Mouse (Mus musculus) embryonic facial prominence, embryonic 11.5 days (tissue): ENCODE measurements around the gene Igsf9. TPM values are rescaled to one million over a fixed set of nuclear protein-coding genes. Genes with fewer than 3 reads are reported as not detected.

Experiments used
- ATAC-seq: fragments of 200-750 bp; cut with Nextera tagmentation; replicated peaks from 2 replicates; pipeline ENCODE4 v1.8.0; 2017; ENCODE audit warnings: low read depth; ENCODE audit not compliant: insufficient number of reproducible peaks, low FRiP score, low TSS enrichment
- DNase-seq: peaks from one replicate; pipeline ENCODE4 v3.0.0-alpha.2; 2015; ENCODE audit warnings: low spot score
- H3K27ac ChIP-seq: fragments of 300-500 bp; sonication (generic); replicated peaks from 2 replicates; pipeline ENCODE4 v1.5.1; 2014; ENCODE audit warnings: mild to moderate bottlenecking, low read depth, low read length, control low read depth
- H3K27me3 ChIP-seq: fragments of 300-500 bp; sonication (generic); 2 replicates; pipeline ENCODE4 v1.6.1; 2014; ENCODE audit warnings: mild to moderate bottlenecking, low read length, moderate library complexity, mixed read lengths; ENCODE audit not compliant: control insufficient read depth, insufficient read depth
- H3K36me3 ChIP-seq: fragments of 300-500 bp; sonication (generic); replicated peaks from 2 replicates; pipeline ENCODE4 v1.6.1; 2014; ENCODE audit warnings: low read depth, mild to moderate bottlenecking, low read length, moderate library complexity, mixed read lengths; ENCODE audit not compliant: control insufficient read depth, insufficient read depth
- H3K4me1 ChIP-seq: fragments of 300-500 bp; sonication (generic); 2 replicates; pipeline ENCODE4 v1.6.1; 2014; ENCODE audit warnings: low read length, mixed read lengths; ENCODE audit not compliant: control insufficient read depth, insufficient read depth
- H3K4me2 ChIP-seq: fragments of 300-500 bp; sonication (generic); 2 replicates; pipeline ENCODE4 v1.6.1; 2014; ENCODE audit warnings: low read depth, mild to moderate bottlenecking, control low read depth, low read length, moderate library complexity
- H3K4me3 ChIP-seq: fragments of 300-500 bp; sonication (generic); 2 replicates; pipeline ENCODE4 v1.5.1; 2014; ENCODE audit warnings: low read depth, low read length, control low read depth
- H3K9ac ChIP-seq: fragments of 300-500 bp; sonication (generic); replicated peaks from 2 replicates; pipeline ENCODE4 v1.6.1; 2014; ENCODE audit warnings: mild to moderate bottlenecking, control low read depth, low read length
- H3K9me3 ChIP-seq: fragments of 300-500 bp; sonication (generic); replicated peaks from 2 replicates; pipeline ENCODE4 v1.6.1; 2016; ENCODE audit warnings: mild to moderate bottlenecking, low read length, inconsistent platforms, mixed read lengths; ENCODE audit not compliant: control insufficient read depth
- WGBS: fragments of 180-500 bp; shearing (Covaris S2); extraction: QIAGEN DNeasy Blood & Tissue Kit; methylation state at CpG from one replicate; pipeline ENCODE4 v1.1.7; 2014; 5-methylcytosine and 5-hydroxymethylcytosine counted together
- polyA plus RNA-seq: library from polyadenylated mRNA; unstranded; fragments of >200 nt; fragmentation: Nextera tagmentation; extraction: Ambion mirVana; gene quantifications from 2 replicates; pipeline ENCODE4 v1.2.1, GENCODE M21; 2014

The Igsf9 gene
- polyA plus RNA-seq, 1 experiment from 2014 or later: 36.8 TPM

- DNase-seq: no peak
- Histone ChIP-seq H3K4me2 (no peak overlapping the region), H3K4me3 (no peak overlapping the region), H3K9me3 (no peaks in the 10 kb centered on the region), H3K4me1 (no peaks in the 10 kb centered on the region), H3K27ac (no peak overlapping the region), H3K27me3 (no peaks in the 10 kb centered on the region), H3K9ac (no peak overlapping the region), H3K36me3 (no peaks in the 10 kb centered on the region)
- no peak for ATAC-seq
These were observed 8.7 kb upstream of the Igsf9 start for GRCm38 (mm10) chr1:172472909-172473308.

- Histone ChIP-seq H3K9me3 (no peaks in the 10 kb centered on the region), H3K36me3 (no peaks in the 10 kb centered on the region), H3K4me1 (no peaks in the 10 kb centered on the region), H3K4me3 (no peak overlapping the region), H3K27ac (no peak overlapping the region), H3K9ac (no peak overlapping the region), H3K4me2 (no peak overlapping the region), H3K27me3 (no peaks in the 10 kb centered on the region)
- DNase-seq (no peak), ATAC-seq (no peak)
- 78% methylated on average over 3 of the region's 3 CpGs for WGBS
These were observed 7.4 kb upstream of the Igsf9 start for GRCm38 (mm10) chr1:172474196-172474595.

GRCm38 (mm10) chr1:172475054-172475741 is 6.4 kb upstream of the Igsf9 start, which contains the start of gene Slamf9:
Gene Slamf9, plus strand, starts transcription at chr1:172475358.
- Histone ChIP-seq H3K4me2 (no peak within 1 kb of the TSS), H3K4me1 (no peaks in the 10 kb centered on the region), H3K4me3 (no peak within 1 kb of the TSS), H3K27ac (no peak within 1 kb of the TSS), H3K27me3 (no peaks in the 10 kb centered on the region), H3K36me3 (no peaks in the 10 kb centered on the region), H3K9ac (no peak within 1 kb of the TSS), H3K9me3 (no peaks in the 10 kb centered on the region)
- no peak for DNase-seq
- ATAC-seq: 0 out of 2 replicates have a peak, but pooled peaks have one; percentile 32
- WGBS: 72% methylated on average over 7 of the region's 7 CpGs

GRCm38 (mm10) chr1:172478020-172478419 is 3.6 kb upstream of the Igsf9 start:
- no peaks in the 10 kb centered on the region for H3K4me1 ChIP-seq
- no peak overlapping the region for H3K4me2 ChIP-seq
- H3K9me3 ChIP-seq: no peaks in the 10 kb centered on the region
- 80% methylated on average over 5 of the region's 5 CpGs for WGBS
- no peak overlapping the region for H3K9ac ChIP-seq
- no peak overlapping the region for H3K4me3 ChIP-seq
- no peaks in the 10 kb centered on the region for H3K36me3 ChIP-seq
- ATAC-seq (no peak), DNase-seq (no peak)
- H3K27ac ChIP-seq: no peak overlapping the region
- no peaks in the 10 kb centered on the region for H3K27me3 ChIP-seq

GRCm38 (mm10) chr1:172480376-172480775 is 1.2 kb upstream of the Igsf9 start:
- Histone ChIP-seq H3K9me3 (no peaks in the 10 kb centered on the region), H3K4me3 (no peak overlapping the region), H3K4me2 (no peak overlapping the region), H3K9ac (no peak overlapping the region), H3K4me1 (peaks cover 9% of the 10 kb centered on the region), H3K27me3 (no peaks in the 10 kb centered on the region), H3K27ac (no peak overlapping the region), H3K36me3 (no peaks in the 10 kb centered on the region)
- DNase-seq (no peak), ATAC-seq (no peak)
- WGBS: 91% methylated on average over 4 of the region's 4 CpGs

GRCm38 (mm10) chr1:172481111-172481510 is 477 bp upstream of the Igsf9 start:
- no peak for DNase-seq

GRCm38 (mm10) chr1:172482518-172483360 is 1.2 kb downstream of the Igsf9 start:
- no peak for DNase-seq
- H3K27me3 ChIP-seq: no peaks in the 10 kb centered on the region
- H3K4me1 ChIP-seq: peaks cover 17% of the 10 kb centered on the region
- H3K4me3 ChIP-seq: peak overlapping the region; percentile 76
- peak overlapping the region; percentile 59; the same call in 1 of the 2 replicates for H3K27ac ChIP-seq
- H3K9ac ChIP-seq: peak overlapping the region; percentile 75
- no peaks in the 10 kb centered on the region; the same call in 1 of the 2 replicates for H3K36me3 ChIP-seq
- H3K4me2 ChIP-seq: peak overlapping the region; percentile 75
- 2% methylated on average over 12 of the region's 12 CpGs for WGBS
- no peaks in the 10 kb centered on the region for H3K9me3 ChIP-seq
- ATAC-seq: no peak

More at GRCm38 (mm10) chr1:172481111-172481510, 477 bp upstream of the Igsf9 start:
- WGBS: 19% methylated on average over 13 of the region's 13 CpGs
- Histone ChIP-seq H3K27me3 (no peaks in the 10 kb centered on the region), H3K4me3 (peak overlapping the region; percentile 76), H3K9me3 (no peaks in the 10 kb centered on the region), H3K9ac (no peak overlapping the region; the same call in 1 of the 2 replicates), H3K36me3 (no peaks in the 10 kb centered on the region), H3K27ac (no peak overlapping the region), H3K4me1 (peaks cover 14% of the 10 kb centered on the region), H3K4me2 (peak overlapping the region; percentile 75)
- no peak; the same call in 1 of the 2 replicates for ATAC-seq

GRCm38 (mm10) chr1:172483361-172483660 is 1.7 kb downstream of the Igsf9 start:
- Histone ChIP-seq H3K9me3 (no peaks in the 10 kb centered on the region), H3K36me3 (no peaks in the 10 kb centered on the region; the same call in 1 of the 2 replicates), H3K9ac (peak overlapping the region; percentile 75), H3K4me3 (peak overlapping the region; percentile 76), H3K4me2 (peak overlapping the region; percentile 75), H3K27me3 (no peaks in the 10 kb centered on the region), H3K27ac (no peak overlapping the region), H3K4me1 (peaks cover 17% of the 10 kb centered on the region)
- peak; percentile 48 for DNase-seq
- WGBS: 17% methylated on average over 4 of the region's 4 CpGs
- no peak for ATAC-seq
